Mouse (Mus musculus): ENCODE data around the gene Adcy9.

Gene Adcy9

DNA sequence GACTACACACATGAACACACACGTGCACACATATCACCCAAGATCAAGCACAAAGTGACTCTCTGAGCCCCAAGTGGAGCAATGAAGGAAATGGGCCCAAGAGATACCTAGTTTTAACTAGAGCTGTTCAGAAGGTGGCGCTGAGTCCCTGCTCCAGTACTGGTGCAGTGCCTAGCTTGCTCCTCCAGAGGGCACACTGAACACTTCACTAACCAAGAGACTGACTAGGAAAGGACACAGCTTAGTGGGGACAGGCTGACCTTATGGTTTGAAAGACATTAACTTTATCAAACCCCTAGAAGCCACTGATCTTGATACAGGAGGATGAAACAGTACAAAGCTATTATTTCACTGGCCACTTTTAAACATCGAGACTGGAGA, 104.2 kb downstream of the Adcy9 start:
- peak; percentile 84 to 87 for DNase-seq

- no peak for DNase-seq
Measured at GRCm38 (mm10) chr16:4315352-4316093, 104.8 kb downstream of the Adcy9 start.

- no peak for DNase-seq
Measured at GRCm38 (mm10) chr16:4314891-4315290, 105.4 kb downstream of the Adcy9 start.

GRCm38 (mm10) chr16:4312018-4312417, 108.3 kb downstream of the Adcy9 start:
- DNase-seq, result no peak

DNA sequence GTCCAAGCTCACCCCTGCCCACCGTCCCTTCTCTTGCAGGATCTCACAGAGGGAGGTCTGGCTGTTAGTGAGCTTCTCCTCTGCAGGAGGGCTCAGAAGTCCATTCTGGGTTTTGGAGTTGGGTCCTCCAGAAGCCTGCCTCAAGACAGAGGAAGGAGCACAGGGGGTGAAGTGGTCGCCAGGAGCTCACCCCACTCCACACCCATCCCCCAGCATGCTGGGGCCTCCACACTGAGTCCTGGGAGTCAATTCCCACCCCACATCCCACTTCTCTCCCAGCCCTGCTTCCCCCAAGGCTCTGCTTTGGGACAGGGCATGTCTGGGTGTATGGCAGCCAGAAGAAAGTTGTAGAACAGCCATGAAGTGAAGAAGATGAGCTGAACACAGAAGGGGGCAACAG, 108.7 kb downstream of the Adcy9 start:
- no peak for DNase-seq

GRCm38 (mm10) chr16:4307795-4308194, 112.5 kb downstream of the Adcy9 start:
- DNase-seq, result no peak

DNA sequence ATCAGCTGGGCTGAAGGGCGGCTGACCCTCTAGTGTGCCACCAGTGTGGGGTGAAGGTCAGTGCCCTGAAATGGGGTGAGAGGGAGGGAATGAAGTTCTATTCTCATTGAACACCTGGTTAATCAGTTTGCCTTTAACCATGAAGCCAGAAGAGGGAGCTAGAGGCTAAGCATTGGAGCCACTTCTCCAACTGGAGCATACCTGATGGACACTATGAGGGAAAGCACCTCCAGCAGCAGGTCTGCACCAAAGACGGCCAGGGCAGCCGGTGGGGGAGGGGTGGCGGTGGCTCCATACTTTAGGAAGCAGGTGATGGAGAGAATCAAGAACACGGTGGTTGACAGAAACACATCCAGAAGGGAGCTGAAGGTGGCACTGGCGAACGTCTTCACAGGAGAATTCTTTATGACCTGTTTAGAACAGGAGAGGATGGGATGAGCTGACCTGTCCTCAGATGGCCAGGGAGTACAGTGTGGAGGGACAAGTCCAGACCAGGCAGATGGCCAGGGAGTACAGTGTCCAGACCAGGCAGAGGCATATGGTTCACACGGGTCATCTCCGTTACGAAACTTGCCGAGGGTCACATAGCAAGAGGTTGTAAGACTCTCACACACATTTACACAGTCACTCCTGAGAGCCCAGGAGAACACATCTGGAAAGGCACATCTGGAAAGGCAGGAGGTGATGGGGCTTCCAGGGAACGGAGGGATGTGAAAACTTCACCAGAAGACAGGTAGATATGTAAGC, 115.9 kb downstream of the Adcy9 start:
- peak; percentile 60 to 64 for DNase-seq

GRCm38 (mm10) chr16:4303554-4303953, 116.7 kb downstream of the Adcy9 start:
- no peak for DNase-seq

DNA sequence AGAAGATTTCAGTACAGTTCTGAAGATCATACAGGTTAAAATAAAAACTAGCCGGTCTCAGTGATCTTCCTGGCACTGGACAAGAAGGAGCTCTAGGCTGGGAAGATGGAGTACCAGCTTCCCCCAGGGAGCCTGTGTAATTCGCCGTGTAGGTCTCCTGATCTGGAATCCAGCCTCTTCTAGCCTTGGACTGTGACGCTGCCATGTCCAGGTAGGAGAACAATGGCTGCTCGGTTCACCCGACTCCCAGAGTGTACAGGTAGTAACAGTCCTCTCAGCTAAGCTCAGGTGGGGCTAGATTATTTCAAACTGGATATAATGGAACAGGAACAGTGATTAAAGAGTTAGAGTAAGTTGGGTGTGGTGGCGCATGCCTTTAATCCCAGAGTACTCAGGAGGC, 120.0 kb downstream of the Adcy9 start:
- no peak for DNase-seq

GRCm38 (mm10) chr16:4293259-4293658, 127.0 kb downstream of the Adcy9 start:
- DNase-seq, result no peak

DNA sequence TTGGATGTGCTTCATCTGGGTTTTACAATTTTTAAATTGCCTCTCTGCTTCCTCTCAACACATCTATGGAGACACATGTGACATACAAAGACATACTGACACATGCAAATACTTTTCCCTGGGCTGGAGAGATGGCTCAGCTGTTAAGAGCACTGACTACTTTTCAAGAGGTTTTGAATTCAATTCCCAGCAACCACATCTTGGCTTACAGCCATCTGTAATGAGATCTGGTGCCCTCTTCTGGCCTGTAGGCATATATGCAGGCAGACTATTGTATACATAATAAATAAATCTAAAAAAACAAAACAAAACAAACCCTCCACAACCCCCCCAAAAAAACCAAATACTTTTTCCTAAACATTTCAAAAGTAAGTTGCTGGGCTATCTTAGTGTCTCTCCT, 130.8 kb downstream of the Adcy9 start:
- DNase-seq, result peak; percentile 13 to 35

GRCm38 (mm10) chr16:4286593-4286992, 133.7 kb downstream of the Adcy9 start:
- DNase-seq, result peak in 1 of 2 experiments; percentile 19

- peak; percentile 37 to 69 for DNase-seq
Measured at GRCm38 (mm10) chr16:4285257-4285656, 135.0 kb downstream of the Adcy9 start.

DNA sequence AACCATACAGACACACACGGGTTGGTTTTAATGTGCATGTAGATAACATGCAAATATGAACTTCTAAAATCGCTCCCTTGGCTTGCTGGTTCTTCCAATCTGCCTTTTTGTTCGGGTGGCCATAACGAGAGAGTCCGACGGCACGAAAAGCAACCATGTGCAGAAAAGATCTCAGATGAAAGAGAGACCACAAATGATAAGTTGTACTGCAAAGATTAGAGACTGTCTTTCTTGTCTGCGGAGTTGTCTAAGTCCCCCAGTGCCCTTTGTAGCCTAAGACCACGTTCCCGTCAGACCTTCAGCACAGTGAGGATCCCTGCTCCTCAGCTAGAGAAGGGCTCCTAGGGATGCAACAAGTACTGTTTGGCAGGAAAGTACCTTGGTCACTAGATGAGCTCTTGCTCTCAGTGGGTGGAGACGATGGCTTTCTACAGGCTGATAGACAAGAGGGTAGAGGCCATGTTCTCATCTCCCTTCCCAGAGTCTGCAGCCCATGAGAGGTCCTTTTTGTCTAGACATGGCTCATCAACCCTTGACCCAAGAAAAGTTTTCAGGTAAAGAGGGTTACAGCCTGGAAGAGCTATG, 136.9 kb downstream of the Adcy9 start:
- DNase-seq, result no peak

DNA sequence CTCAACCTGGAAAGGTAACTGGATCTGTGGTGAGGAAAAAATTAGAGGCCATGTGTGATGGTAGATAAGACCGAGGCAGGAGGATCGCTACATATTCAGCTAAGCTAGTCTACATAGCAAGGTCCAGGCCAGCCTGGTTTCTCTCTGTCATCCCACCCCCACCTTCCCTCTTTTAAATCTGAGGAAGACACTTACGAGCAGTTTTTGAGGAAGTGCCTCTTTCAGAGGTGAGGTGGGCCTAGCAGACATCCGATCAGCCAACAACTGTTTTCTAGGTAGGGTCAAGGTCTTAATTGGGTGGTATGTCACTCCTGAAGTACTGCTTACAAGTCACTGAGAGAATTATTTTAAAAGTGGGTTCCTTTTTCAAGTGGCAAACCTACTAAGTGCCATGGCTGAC, 138.8 kb downstream of the Adcy9 start:
- DNase-seq, result no peak

GRCm38 (mm10) chr16:4280949-4281348, 139.3 kb downstream of the Adcy9 start:
- DNase-seq, result no peak

GRCm38 (mm10) chr16:4279601-4280000, 140.7 kb downstream of the Adcy9 start:
- DNase-seq, result no peak

- no peak for DNase-seq
Measured at GRCm38 (mm10) chr16:4276621-4277020, 143.7 kb downstream of the Adcy9 start.

GRCm38 (mm10) chr16:4276151-4276550, 144.1 kb downstream of the Adcy9 start:
- DNase-seq, result no peak

GRCm38 (mm10) chr16:4273702-4274476, 146.4 kb downstream of the Adcy9 start:
- DNase-seq, result peak; percentile 82 to 88

- no peak for DNase-seq
Measured at GRCm38 (mm10) chr16:4272254-4272653, 148.0 kb downstream of the Adcy9 start.

DNA sequence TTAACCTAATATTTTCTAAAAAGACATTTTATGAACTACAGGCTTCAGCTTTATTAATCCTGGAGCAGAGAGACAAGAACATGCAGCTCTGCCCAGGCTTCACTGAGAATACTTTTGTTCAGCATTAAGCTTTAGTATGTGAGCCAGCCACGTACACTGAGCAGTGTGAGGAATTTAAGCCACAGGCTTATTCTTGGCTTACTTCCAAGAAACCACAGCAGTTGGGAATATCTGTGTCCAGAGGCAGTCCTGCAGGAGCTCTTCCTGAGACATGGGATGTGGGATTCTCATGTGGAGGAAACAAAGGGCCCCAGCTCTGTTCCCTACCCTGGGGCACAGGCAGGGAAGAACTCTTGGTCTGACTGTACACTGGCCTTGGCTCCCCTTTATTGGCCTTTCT, 149.4 kb downstream of the Adcy9 start:
- peak in 1 of 2 experiments; percentile 19 for DNase-seq
